Mouse (Mus musculus): ENCODE measurements around the gene Rnf216.

Rnf216 gene

DNA sequence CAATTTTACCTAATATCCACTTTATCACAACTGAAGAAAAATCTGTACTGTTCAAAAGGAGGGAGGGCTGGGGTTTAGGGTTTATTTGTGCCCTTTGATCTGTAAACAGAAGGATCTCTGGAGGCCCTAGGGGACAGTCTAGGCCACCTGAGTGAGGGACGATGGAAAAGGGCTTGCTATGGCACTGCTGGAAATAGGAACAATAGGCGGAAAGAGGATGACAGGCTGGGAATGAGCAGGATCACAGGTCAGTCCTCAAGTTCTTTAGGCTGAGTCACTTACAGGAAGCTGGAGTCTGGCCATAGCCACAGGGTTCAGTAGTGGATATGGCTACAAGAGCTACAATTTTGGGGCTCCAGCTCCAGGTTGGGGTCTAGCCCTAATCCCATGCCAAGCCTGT, 114.6 kb downstream of the Rnf216 start:
- DNase-seq = peak; percentile 67

DNA sequence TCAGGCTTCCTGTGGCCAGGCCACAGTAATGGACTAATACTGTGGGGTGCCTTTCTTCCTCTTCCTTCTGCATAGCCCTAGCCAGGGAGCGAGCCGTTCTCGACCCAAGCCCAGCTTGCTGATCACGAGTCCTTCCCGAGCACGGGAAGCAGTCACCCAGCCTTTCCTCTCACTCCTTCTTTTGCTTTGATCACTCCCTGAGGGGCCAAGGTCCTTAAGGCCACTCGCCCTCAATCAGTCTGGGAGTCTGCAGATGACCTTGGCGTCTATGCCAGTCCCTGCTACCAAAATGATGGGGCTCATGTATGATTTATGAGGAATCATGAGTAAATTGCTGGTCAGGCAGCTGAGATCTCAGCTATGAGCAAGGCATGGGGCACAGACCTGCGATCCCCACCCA, 115.3 kb downstream of the Rnf216 start:
- DNase-seq = no peak

- DNase-seq = no peak
Observed at GRCm38 (mm10) chr5:142994746-142995145, 118.0 kb downstream of the Rnf216 start.

GRCm38 (mm10) chr5:142989167-142989566, 123.6 kb downstream of the Rnf216 start:
- no peak for DNase-seq

DNA sequence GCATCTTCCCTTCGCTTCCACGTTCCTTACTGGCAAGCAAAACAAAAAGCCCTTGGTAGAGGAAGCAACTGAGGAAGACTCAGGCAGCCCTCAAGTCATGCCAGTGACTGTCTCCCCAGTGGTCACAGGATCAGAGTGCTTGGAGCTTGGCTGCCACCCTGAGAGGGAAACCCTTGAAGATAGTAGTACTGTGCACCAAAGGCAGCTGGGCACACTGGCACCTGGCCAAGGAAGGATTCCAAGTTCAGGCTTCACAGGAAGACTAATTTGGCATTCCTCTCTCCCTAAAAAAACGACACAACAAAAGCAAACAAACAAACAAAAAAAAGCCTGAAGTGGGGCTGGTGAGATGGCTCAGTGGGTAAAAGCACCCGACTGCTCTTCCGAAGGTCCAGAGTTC, 124.3 kb downstream of the Rnf216 start:
- peak; percentile 62 for DNase-seq

- no peak for DNase-seq
Observed at GRCm38 (mm10) chr5:142984271-142984670, 128.5 kb downstream of the Rnf216 start.

DNA sequence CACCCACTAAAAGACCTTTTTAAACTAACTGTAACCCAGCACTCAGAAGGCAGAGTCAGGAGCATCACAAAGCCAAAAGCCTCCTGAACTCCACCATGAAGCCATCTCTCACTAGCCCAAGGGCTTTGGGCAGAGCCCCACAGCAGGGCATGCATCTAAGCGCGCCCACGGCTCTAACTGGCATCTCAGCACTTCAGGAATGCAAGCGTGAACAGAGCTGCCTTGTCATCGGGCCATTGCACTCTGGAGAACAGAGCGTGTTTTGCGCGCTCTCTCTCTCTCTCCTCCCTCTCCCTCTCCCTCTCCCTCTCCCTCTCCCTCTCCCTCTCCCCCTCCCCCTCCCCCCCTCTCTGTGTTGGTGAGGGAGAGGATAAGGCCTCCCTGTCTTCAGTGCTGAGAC, 129.6 kb downstream of the Rnf216 start:
- DNase-seq = no peak

GRCm38 (mm10) chr5:142982046-142982801, 130.6 kb downstream of the Rnf216 start:
- DNase-seq = peak; percentile 68

DNA sequence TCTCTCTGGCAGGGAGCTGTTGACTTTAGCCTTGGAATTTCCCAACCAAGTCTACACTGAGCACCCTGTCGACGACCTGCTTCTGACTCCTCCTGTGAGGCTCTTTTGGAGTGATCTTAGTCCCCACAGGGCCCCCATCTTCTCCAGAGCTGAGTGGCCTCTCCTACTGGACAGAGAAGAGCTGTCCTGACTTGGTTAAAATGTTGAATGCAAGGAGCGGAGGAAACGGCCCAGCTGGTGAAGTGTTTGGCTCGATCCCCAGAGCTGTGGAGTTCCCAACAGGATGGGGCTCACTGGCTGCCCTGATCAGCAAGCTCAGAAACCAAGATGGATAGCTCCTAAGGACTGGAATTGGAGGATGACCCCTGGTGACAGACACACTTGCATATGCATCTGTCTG, 136.3 kb downstream of the Rnf216 start:
- DNase-seq = peak; percentile 64

DNA sequence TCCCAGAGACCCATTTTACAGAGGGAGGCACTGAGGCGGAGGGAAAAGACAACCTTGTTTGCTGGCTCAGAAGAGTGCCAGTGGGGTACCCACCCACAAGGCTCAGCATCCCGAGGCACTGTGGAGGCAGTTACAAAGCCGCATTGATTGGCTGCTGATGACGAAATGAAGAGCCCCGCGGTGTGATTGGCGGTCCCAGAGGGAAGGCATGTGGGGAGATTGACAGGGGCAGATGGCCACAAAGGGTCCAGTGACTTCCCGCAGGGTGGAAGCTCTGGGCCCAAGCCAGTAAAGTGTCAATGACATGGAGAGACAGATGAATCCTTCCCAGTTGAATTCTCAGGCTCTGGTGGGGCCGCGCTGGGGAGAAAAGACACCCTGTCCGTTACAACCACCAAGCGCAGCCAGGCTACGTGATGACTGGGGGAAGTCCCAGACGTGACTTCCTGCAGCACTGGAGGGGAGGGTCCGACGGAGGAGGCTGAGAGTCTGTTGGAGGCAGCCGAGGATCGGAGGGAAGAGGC, 138.1 kb downstream of the Rnf216 start:
- DNase-seq = peak; percentile 40

DNA sequence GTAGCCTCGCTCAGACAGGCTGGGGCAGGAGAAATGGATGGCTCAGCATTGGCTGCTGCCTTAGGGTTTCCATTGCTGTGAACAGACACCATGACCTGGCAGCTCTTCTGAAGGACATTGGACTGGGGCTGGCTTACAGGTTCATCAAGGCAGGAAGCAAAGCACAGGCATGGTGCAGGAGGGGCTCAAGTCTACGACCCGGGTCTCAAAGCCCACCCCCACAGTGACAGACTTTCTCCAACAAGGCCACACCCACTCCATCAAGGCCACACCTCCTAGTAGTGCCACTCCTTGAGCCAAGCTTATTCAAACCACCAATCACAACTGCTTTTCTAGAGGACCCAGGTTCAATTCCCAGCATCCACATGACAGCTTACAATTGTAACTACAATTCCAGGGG, 138.8 kb downstream of the Rnf216 start:
- DNase-seq = no peak

DNA sequence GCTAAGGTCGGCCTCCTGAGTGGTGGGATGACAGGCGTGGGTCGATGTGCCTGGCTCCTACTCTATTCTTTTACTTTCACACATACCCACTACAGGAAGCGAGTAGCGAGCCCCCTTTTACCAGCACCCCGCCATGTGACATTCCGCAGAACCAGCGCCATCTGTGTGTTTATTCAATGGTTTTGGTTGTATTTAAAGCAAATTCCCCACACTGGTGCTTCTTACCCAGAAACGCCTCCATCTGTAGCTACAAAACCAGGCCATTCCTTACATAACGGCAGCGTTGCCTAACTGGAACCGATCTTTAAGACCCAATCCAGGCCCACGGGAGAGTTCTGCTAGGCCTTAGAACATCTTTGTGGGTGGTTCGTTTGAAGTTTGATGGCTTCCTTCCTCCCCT, 144.4 kb downstream of the Rnf216 start:
- DNase-seq = no peak

DNA sequence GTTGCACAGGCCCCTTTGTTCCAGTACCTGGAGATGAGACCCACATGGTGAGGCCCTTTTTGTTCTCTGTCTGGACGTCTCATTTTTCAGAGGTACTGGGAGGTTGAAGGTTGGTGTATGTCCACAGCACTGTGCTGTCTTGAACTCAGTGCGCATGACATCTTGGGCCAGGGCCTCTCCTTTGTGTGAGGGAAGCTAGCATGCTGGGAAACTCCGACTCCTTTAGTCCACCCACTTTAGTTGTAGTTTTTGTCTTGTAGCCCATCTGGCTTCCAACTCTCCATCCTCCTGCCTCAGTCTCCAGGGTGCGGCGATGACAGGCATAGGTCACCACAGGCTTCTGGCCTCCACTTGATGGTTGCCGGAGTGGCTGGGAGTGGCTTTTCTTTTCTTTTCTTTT, 148.1 kb downstream of the Rnf216 start:
- no peak for DNase-seq

DNA sequence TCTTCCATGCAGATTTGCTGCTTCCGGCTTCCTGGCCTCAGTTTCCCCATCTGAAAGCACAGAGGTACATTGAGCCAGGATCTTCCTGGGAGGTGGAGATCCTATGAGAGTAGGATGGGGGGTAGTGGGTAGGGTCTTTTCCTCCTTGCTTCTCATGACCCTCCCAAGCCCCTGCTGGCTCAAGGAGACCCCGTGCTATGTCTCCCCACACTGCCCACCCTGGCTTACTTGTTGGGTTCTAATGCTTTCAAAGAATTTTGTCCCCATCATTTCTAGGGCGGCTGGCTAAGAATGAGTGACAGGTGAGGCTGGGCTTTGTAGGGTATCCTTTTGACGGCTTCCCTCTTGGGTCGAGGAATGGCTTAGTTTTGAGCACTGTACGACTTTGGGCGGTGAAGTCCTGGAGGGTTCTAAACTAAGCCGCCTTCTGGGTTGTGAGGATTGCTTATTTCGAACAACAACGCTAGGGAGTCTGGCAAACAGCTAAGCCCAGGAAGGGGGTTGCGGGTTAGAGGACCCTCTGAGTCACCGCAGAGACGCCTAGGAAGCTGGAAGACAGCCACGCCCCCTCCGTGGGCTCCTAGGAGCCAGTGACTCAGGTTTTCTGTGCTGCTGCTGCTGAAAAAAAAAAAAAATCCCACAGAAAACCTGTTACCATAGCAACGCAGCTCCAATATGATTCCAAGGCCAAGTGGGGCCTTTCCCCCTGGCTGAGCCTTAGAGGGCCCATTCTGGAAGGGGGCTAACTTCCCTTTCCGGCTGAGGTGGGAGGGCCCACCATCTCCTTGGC, 148.9 kb downstream of the Rnf216 start:
- peak; percentile 7 for DNase-seq

DNA sequence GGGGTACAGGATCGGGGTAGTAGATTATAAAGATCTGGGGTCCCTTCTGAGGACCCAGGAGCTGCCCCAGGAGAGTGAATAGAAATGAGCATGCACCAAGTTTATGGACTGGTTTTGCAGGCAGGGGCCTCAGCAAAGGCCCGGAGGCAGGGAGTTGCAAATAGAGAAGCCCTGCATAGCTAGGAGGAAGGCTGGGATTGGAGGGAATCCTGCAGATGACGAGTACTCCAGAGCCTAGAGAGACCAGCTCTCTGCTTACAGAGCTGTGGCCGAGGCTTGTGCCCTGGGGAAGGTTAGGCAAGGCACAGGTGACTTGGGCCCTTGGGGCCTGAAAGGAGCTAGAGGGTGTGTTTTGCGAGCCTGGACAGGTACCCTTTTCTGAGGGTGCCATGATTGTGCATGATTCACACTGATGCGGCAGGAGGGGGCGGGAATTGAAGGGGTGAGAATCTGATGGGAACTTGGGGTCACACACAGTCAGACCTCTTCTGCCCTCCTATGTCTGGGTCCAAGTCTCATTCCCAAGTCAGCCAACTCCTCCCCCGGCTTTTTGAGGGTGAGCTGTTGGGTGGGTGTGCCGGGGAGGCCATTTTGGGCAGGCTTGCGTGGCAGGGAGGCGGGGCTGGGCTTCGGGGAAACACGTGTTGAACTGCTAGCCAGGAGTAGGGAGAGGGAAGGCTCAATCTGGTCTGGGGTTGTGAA, 149.6 kb downstream of the Rnf216 start:
- DNase-seq = peak; percentile 52

GRCm38 (mm10) chr5:142962444-142962961, 150.3 kb downstream of the Rnf216 start:
- DNase-seq = peak; percentile 48

GRCm38 (mm10) chr5:142961881-142962443, 150.8 kb downstream of the Rnf216 start:
- DNase-seq = peak; percentile 84

DNA sequence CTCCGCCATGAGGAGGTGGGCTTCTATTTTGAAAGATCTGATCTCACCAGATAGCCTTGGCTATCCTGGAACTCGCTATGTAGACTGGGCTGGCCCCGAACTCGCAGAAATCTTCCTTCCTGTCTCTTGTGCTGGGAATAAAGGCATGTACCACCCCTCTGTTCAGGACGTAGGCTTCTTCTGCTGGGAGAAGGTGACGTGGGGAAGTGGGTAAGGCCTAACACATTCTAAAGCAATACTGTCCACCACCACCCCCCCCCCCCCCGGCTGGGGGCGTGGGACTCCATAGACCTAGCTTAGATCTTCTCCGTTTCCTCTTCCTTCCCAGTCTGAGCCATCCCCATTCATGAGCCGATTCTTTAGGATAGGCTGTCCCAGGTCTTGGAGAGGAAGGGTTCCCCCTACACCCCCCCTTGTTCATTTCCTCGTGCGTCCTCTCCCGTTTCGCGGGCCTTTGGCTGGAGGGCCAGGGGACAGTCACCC, 151.4 kb downstream of the Rnf216 start:
- peak; percentile 71 for DNase-seq

- DNase-seq = peak; percentile 36
Observed at GRCm38 (mm10) chr5:142960775-142961271, 152.0 kb downstream of the Rnf216 start.

DNA sequence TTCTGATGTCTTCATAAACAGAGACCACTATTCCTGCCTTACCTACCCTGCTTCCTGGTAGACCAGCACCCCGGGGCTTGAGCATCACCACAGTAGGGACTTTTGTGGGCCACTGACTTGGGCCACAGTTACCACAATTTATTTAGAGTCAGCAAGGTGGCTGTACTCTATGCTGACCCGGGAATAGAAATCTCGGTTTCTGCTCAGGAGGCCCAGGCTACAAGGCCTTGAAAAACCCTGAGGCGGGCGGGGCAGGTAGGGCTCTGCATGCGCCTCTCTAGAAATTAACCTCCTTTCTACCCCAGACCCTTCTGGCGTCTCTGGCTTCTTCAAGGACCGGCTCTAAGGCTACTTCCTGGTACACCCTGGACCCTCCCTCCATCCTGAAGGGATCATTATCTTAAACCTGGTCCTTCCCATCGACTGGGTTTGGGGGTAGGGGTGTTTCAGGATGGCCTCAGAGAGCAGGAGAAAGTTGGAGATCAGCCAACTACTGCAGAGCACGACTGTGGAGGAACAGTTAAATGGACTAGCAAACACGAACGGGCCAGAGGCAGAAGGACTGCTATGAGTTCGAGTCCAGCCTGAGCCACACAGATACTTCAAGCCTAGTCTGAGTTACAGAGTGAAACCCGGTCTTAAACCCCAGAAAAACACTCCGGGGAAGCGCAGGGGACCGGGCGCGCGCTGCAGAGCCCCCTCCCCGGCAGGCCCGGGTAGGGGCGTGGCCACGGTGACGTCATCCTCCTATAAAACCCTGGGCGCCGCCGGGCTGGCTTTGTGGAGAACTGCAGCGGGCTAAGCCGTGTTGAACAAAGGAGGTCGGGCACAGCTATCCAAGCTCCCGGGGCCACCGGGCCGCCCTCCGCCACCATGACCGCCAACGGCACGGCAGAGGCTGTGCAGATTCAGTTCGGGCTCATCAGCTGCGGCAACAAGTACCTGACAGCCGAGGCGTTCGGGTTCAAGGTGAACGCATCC, 152.9 kb downstream of the Rnf216 start, which contains the start of gene Fscn1:
Gene Fscn1, plus strand, starts transcription at position 768 of the 981 bp plus-strand sequence.
- DNase-seq = peak; percentile 91

DNA sequence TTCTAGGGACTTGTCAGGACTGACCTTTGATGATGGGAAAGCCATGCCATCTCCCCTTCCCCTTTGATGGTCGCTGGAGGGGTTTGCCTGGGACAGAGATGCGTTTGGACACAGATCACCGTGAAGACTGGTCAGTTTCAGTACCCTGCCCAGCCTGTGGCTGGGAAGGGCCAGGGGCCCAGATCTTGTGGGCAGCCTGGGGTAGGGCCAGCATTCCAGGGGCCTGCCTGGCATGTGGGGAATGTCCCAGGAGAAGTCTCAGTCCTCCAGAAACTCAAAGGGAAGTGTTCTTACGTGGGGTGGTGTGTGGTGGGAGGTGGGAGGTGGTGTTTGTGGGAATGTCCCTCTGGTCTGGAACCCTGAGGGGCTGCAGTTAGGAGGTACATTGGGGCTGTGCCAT, 153.6 kb downstream of the Rnf216 start:
- no peak for DNase-seq
